Mouse (Mus musculus) forebrain, embryonic 15.5 days (tissue): ENCODE measurements at regions not wholly inside any gene's neighbourhood (a gene's known extent, or its start where the extent isn't known, plus 50 kb on each side); places are given as distances from the start of the nearest gene placed in this dataset.

Source experiments
- ATAC-seq: fragments of 200-750 bp; cut with Nextera tagmentation; replicated peaks from 2 replicates; pipeline ENCODE4 v1.8.0; 2017; ENCODE audit warnings: mild to moderate bottlenecking, moderate TSS enrichment, moderate library complexity
- H3K27ac ChIP-seq: fragments of 300-500 bp; sonication (generic); replicated peaks from 2 replicates; pipeline ENCODE4 v1.5.1; 2015; ENCODE audit warnings: mild to moderate bottlenecking, inconsistent platforms
- H3K27me3 ChIP-seq: fragments of 300-500 bp; sonication (generic); 2 replicates; pipeline ENCODE4 v1.6.1; 2015; ENCODE audit warnings: inconsistent platforms
- H3K36me3 ChIP-seq: fragments of 300-500 bp; sonication (generic); 2 replicates; pipeline ENCODE4 v1.6.1; 2015; ENCODE audit warnings: mild to moderate bottlenecking, inconsistent platforms
- H3K4me1 ChIP-seq: fragments of 300-500 bp; sonication (generic); 2 replicates; pipeline ENCODE4 v1.6.1; 2015; ENCODE audit warnings: inconsistent platforms
- H3K4me2 ChIP-seq: fragments of 300-500 bp; sonication (generic); replicated peaks from 2 replicates; pipeline ENCODE4 v1.6.1; 2015; ENCODE audit warnings: mild to moderate bottlenecking, inconsistent platforms
- H3K4me3 ChIP-seq: fragments of 300-500 bp; sonication (generic); 2 replicates; pipeline ENCODE4 v1.5.1; 2015; ENCODE audit warnings: mild to moderate bottlenecking, inconsistent platforms
- H3K9ac ChIP-seq: fragments of 300-500 bp; sonication (generic); replicated peaks from 2 replicates; pipeline ENCODE4 v1.6.1; 2015; ENCODE audit warnings: mild to moderate bottlenecking, inconsistent platforms
- H3K9me3 ChIP-seq: fragments of 300-500 bp; sonication (generic); 2 replicates; pipeline ENCODE4 v1.6.1; 2016; ENCODE audit warnings: inconsistent platforms
- WGBS: fragments of 180-500 bp; shearing (Covaris S2); methylation state at CpG from one replicate; pipeline ENCODE4 v1.1.7; 2015; ENCODE audit warnings: mixed read lengths; 5-methylcytosine and 5-hydroxymethylcytosine counted together

- no peaks in the 10 kb centered on the region for H3K27me3 ChIP-seq
- ATAC-seq = peak; percentile 53; the same call in 1 of the 2 replicates
- 37% methylated on average over 3 of the region's 3 CpGs for WGBS
- no peak overlapping the region for H3K4me2 ChIP-seq
- H3K36me3 ChIP-seq = no peaks in the 10 kb centered on the region
- no peak overlapping the region for H3K27ac ChIP-seq
- no peaks in the 10 kb centered on the region for H3K9me3 ChIP-seq
- no peaks in the 10 kb centered on the region for H3K4me1 ChIP-seq
- no peak overlapping the region for H3K9ac ChIP-seq
- H3K4me3 ChIP-seq = no peak overlapping the region
Measured at GRCm38 (mm10) chr5:106789136-106789535, 92.0 kb upstream of the Zfp644 start.

GRCm38 (mm10) chr5:106785065-106785464 is 88.0 kb upstream of the Zfp644 start:
- no peaks in the 10 kb centered on the region for H3K36me3 ChIP-seq
- no peak overlapping the region for H3K27ac ChIP-seq
- no peak for ATAC-seq
- no peak overlapping the region for H3K9ac ChIP-seq
- 86% methylated on average over 2 of the region's 2 CpGs for WGBS
- no peaks in the 10 kb centered on the region for H3K27me3 ChIP-seq
- no peaks in the 10 kb centered on the region for H3K9me3 ChIP-seq
- no peaks in the 10 kb centered on the region for H3K4me1 ChIP-seq
- H3K4me3 ChIP-seq = no peak overlapping the region
- H3K4me2 ChIP-seq = no peak overlapping the region

GRCm38 (mm10) chr5:106783864-106784609 is 87.0 kb upstream of the Zfp644 start:
- Histone ChIP-seq H3K27ac (no peak overlapping the region), H3K4me2 (peak overlapping the region; percentile 22; the same call in 1 of the 2 replicates), H3K9me3 (no peaks in the 10 kb centered on the region), H3K27me3 (no peaks in the 10 kb centered on the region), H3K4me1 (no peaks in the 10 kb centered on the region), H3K36me3 (no peaks in the 10 kb centered on the region), H3K4me3 (no peak overlapping the region), H3K9ac (no peak overlapping the region)
- 18% methylated on average over 11 of the region's 11 CpGs for WGBS
- ATAC-seq = no peak

GRCm38 (mm10) chr5:106780749-106781148 is 83.7 kb upstream of the Zfp644 start:
- Histone ChIP-seq H3K36me3 (no peaks in the 10 kb centered on the region), H3K27me3 (no peaks in the 10 kb centered on the region), H3K4me2 (no peak overlapping the region), H3K4me1 (no peaks in the 10 kb centered on the region), H3K9ac (no peak overlapping the region), H3K27ac (no peak overlapping the region), H3K4me3 (no peak overlapping the region), H3K9me3 (no peaks in the 10 kb centered on the region)
- ATAC-seq = no peak
- WGBS = 91% methylated on average over 10 of the region's 10 CpGs

- H3K4me1 ChIP-seq = peaks cover 2% of the 10 kb centered on the region; the same call in 1 of the 2 replicates
- no peak overlapping the region for H3K4me2 ChIP-seq
- H3K36me3 ChIP-seq = no peaks in the 10 kb centered on the region
- H3K9ac ChIP-seq = no peak overlapping the region
- H3K27ac ChIP-seq = no peak overlapping the region
- no peak for ATAC-seq
- no peaks in the 10 kb centered on the region for H3K9me3 ChIP-seq
- H3K27me3 ChIP-seq = no peaks in the 10 kb centered on the region
- no peak overlapping the region for H3K4me3 ChIP-seq
- WGBS = 13% methylated on average over 8 of the region's 8 CpGs
Measured at GRCm38 (mm10) chr5:106778176-106778781, 81.2 kb upstream of the Zfp644 start.

GRCm38 (mm10) chr5:106775010-106775693 is 78.1 kb upstream of the Zfp644 start:
- ATAC-seq = no peak
- H3K27ac ChIP-seq = no peak overlapping the region
- no peak overlapping the region for H3K4me2 ChIP-seq
- no peak overlapping the region for H3K9ac ChIP-seq
- H3K9me3 ChIP-seq = no peaks in the 10 kb centered on the region
- WGBS = 33% methylated on average over 5 of the region's 5 CpGs
- peaks cover 7% of the 10 kb centered on the region; the same call in 1 of the 2 replicates for H3K4me1 ChIP-seq
- H3K36me3 ChIP-seq = no peaks in the 10 kb centered on the region
- H3K4me3 ChIP-seq = no peak overlapping the region
- H3K27me3 ChIP-seq = no peaks in the 10 kb centered on the region

- 29% methylated on average over 3 of the region's 3 CpGs for WGBS
- Histone ChIP-seq H3K4me3 (no peak overlapping the region), H3K4me1 (peaks cover 7% of the 10 kb centered on the region; the same call in 1 of the 2 replicates), H3K9ac (no peak overlapping the region), H3K9me3 (no peaks in the 10 kb centered on the region), H3K27ac (peak overlapping the region; percentile 49; the same call in 1 of the 2 replicates), H3K36me3 (no peaks in the 10 kb centered on the region), H3K4me2 (no peak overlapping the region), H3K27me3 (no peaks in the 10 kb centered on the region)
- ATAC-seq = 0 out of 2 replicates have a peak, but pooled peaks have one; percentile 46
Measured at GRCm38 (mm10) chr5:106773201-106773934, 76.3 kb upstream of the Zfp644 start.

- Histone ChIP-seq H3K4me1 (peaks cover 7% of the 10 kb centered on the region; the same call in 1 of the 2 replicates), H3K4me3 (no peak overlapping the region), H3K27ac (no peak overlapping the region), H3K27me3 (no peaks in the 10 kb centered on the region), H3K36me3 (no peaks in the 10 kb centered on the region), H3K4me2 (no peak overlapping the region), H3K9ac (no peak overlapping the region), H3K9me3 (no peaks in the 10 kb centered on the region)
- no peak for ATAC-seq
- WGBS = 94% methylated on average over 1 of the region's 1 CpGs
Measured at GRCm38 (mm10) chr5:106771029-106771428, 73.9 kb upstream of the Zfp644 start.

GRCm38 (mm10) chr5:106765335-106765734 is 68.2 kb upstream of the Zfp644 start:
- Histone ChIP-seq H3K9me3 (no peaks in the 10 kb centered on the region), H3K4me3 (no peak overlapping the region), H3K4me1 (0 out of 2 replicates have a peak, but pooled peaks cover 2% of the 10 kb centered on the region), H3K9ac (no peak overlapping the region), H3K36me3 (no peaks in the 10 kb centered on the region), H3K27me3 (no peaks in the 10 kb centered on the region), H3K4me2 (no peak overlapping the region), H3K27ac (no peak overlapping the region)
- 97% methylated on average over 3 of the region's 3 CpGs for WGBS
- ATAC-seq = no peak

- Histone ChIP-seq H3K4me3 (no peak overlapping the region), H3K4me1 (0 out of 2 replicates have a peak, but pooled peaks cover 2% of the 10 kb centered on the region), H3K36me3 (no peaks in the 10 kb centered on the region), H3K9ac (no peak overlapping the region), H3K27ac (no peak overlapping the region), H3K9me3 (no peaks in the 10 kb centered on the region), H3K4me2 (no peak overlapping the region), H3K27me3 (peaks cover 2% of the 10 kb centered on the region; the same call in 1 of the 2 replicates)
- no peak for ATAC-seq
- 35% methylated on average over 3 of the region's 3 CpGs for WGBS
Measured at GRCm38 (mm10) chr5:106763283-106763682, 66.2 kb upstream of the Zfp644 start.

GRCm38 (mm10) chr5:106758036-106758435 is 60.9 kb upstream of the Zfp644 start:
- WGBS = 16% methylated on average over 16 of the region's 16 CpGs
- H3K27ac ChIP-seq = no peak overlapping the region

More at GRCm38 (mm10) chr5:106758036-106758435, 60.9 kb upstream of the Zfp644 start:
- Histone ChIP-seq H3K36me3 (no peaks in the 10 kb centered on the region), H3K4me1 (peaks cover 17% of the 10 kb centered on the region), H3K9me3 (no peaks in the 10 kb centered on the region), H3K9ac (no peak overlapping the region), H3K4me2 (peak overlapping the region; percentile 47), H3K4me3 (peak overlapping the region; percentile 34; the same call in 1 of the 2 replicates), H3K27me3 (peaks cover 10% of the 10 kb centered on the region)
- ATAC-seq = no peak
